Mouse (Mus musculus) cortical plate, adult 2 months (tissue): ENCODE results near the gene Cdca5.

Experiments
- CTCF ChIP-seq: fragments of 200-500 bp; IDR thresholded peaks from 2 replicates; pipeline ENCODE4 v1.5.1; 2011; ENCODE audit warnings: mild to moderate bottlenecking, control low read depth, low read length; ENCODE audit not compliant: insufficient read depth; ENCODE audit errors: extremely low read depth
- POLR2A ChIP-seq: fragments of 200-500 bp; IDR thresholded peaks from 2 replicates; pipeline ENCODE4 v1.6.1; 2011; ENCODE audit warnings: mild to moderate bottlenecking, low read length, control low read depth; ENCODE audit not compliant: insufficient read depth; ENCODE audit errors: extremely low read depth

DNA sequence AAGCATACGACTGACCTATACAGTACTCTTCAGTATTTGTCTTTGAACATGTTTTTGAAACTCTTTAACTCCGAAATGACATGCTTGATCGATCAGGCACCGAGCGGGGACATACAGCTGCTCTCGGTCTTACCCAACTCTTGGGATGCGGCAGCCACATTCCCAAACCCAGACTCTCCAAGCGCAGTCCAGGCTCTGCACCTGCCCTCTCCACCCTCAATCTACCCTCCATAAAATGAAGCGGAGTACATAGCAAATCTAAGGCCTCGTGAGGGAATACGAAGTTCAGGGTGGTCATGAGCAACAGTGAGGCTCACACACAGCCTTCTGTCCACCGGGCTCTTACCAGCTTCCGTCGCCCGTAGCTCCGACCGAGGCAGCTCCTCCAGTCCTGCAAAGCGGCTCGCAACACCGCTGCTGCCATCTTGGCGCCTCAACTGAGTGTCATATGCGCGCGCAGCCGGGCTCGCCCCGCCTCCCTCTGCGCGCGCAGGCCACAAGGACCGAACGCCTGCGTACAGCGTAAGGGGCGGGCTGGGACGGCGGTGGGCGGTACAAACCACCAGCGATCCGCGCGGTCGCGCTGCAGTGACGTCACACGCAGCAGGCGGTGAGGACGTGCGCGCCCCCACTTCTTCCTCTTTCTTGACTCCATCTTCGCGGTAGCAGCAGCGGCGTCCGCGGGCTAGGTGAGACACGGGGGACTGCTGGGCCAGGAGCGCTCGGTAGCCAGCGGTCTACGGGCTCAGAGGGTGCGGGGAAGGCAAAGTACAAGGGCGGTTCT lies 27.3 kb upstream of the Cdca5 start, which contains the start of the genes Mrpl49 and Fau:
- TF ChIP-seq POLR2A: peak; percentile 83; the same call in 1 of the 2 replicates
- no peak for TF ChIP-seq CTCF
